Mouse (Mus musculus): ENCODE measurements around the gene Azi2. TPM values are rescaled to one million over a fixed set of nuclear protein-coding genes. Genes with fewer than 3 reads are reported as not detected.

The Azi2 gene
- polyA plus RNA-seq, 1 experiment, result 54.2 TPM

DNA sequence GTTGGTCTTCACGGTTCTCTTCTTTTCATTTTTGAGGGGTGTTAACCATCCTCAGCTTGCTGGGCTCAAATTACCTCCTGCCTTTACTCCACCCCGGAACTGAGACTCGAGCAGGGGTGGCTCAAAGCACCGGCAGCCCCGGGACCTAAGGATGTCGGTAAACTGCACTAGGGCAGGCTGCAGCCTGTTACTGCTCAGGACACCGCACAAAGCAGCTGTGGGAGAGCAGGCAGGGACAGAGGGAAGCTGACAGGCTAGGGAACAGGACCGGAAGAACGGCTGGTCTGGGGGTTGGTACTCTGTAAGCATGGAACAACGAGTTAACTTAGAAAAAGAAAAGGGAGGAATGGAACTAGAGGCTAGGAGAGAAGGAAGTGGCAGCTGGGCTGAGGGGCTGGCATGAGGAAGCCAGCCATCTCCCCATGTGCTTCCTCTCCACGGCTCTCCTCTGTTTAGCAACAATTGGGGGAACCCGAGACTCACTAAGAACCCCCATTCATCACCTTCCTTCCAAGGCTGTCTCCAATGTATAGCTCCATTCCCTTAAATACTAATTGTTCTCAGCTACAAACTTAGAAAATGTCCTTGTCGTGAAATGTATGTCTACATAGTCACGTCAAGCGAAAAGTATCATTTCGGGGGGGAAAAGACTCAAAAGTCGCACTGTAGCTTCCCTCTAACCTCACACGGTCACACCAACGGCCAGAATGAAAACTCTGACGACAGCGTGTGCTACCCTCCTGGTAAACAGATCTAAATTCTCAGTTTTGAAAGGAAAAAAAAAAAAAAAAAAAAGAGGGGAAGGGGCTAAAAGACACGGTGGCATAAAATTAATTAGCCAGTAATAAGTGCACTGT lies 42.5 kb downstream of the Azi2 start:
- DNase-seq (ENCODE audit: low spot score), result no peak

- DNase-seq (ENCODE audit: low spot score), result no peak
These were observed 43.5 kb downstream of the Azi2 start for GRCm38 (mm10) chr9:118083834-118084233.

DNA sequence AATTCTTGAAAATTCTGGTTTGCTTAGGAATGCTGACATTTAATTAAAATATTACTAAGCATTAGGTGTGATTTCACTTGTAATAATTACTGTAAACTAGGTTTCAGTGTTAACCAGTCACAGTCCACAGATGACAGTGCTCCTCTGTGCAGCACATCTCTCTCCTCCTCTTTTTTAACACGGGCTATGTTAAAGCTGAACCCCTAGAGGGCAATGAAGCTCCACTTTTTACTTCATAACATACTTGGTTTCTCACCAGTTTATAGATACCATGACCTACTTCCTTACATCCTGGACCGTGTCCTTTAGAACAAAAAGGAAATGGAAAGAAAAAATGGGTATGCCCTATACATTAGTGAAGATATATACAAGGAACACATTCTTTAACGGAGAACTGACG lies 59.1 kb downstream of the Azi2 start:
- DNase-seq (ENCODE audit: low spot score), result no peak

DNA sequence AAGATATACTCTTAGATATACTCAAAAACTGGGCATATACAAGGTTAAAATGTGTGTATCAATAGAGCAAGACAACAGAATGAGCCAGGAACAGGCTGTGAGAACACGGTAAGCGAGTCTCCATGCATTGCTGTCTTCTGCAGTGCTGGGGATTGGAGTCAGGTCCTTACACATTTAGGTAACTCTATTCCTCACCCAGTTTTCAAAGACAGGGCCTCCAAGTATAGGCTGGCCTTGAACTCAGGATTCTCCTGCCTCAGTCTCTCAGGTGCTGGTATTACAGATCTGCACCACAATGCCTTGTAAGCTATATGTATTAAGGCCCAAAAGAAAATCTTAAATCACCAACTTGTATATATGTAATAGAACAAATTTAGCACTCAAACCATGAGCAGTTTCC lies 60.2 kb downstream of the Azi2 start:
- no peak for DNase-seq (ENCODE audit: low spot score)

DNA sequence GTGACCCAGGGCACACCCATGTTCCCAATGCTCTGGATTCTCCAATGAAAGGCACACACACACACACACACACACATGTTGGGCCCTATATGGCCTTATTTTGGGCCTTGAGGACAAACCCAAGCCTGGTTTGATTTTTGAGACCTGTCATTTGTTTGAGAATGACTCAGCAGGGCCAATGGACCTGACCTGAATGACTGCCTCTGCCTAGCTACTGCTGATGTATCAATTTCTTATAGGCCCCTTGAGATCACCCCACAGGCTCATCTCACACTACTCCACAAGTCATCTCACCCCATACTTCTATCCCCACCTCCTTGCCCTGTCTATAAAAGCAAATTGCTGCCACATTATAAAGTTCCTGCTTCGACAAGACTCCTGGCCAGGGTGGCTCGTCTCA lies 61.5 kb downstream of the Azi2 start:
- no peak for DNase-seq (ENCODE audit: low spot score)

DNA sequence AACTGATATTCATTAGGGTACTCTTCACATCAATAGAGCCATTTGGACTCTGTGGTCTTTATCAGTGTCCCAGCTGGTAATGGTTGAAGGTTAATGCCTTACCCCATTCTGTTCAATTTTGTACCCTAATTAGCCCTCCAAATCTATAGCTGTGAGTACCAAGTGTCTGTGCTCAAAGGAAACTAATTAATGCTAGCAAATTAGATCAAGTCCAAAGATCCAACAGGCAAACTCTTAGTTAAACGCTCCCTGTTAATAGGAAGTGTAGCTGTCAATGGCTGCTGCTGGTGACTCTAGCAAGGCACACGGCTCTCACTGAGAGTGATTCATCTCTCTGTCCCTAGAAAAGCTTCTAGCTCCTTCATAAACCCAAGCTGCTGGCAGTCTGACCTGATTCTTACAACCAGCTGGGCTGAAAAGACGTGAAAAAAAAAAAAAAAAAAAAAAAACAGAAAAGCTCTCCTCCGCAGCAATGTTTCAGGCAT lies 68.3 kb downstream of the Azi2 start:
- no peak for DNase-seq (ENCODE audit: low spot score)

DNA sequence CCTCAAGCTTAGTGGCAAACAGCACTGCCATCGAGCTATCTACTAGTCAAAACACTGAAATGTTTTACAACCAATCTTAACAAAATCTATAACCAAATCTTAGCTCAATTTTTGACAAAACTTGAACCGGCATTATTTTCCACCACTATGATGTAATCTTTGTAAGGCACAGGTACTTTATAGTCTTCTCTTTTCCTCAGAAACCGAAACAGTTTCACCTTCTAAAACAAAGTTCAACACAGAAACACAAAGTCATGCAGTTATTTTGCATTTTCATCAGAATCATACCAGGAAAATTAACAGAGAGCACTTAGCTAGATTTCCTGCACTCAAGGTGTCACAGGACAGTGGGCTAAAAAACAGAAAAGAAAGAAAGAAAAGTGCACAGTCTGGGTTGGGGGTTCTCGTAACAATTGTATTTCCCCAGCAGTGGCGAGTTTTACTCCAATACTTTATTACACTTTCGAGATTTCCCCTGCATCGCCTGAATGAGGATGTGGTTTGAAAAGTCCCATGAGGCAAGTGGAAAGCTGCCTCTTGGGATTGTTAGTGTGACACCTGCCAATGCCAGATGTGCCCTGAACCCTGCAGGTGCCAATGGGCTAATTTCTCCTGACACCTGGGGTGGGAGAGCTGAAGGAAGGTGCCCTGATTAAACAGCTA lies 69.5 kb downstream of the Azi2 start:
- DNase-seq (ENCODE audit: low spot score), result no peak

DNA sequence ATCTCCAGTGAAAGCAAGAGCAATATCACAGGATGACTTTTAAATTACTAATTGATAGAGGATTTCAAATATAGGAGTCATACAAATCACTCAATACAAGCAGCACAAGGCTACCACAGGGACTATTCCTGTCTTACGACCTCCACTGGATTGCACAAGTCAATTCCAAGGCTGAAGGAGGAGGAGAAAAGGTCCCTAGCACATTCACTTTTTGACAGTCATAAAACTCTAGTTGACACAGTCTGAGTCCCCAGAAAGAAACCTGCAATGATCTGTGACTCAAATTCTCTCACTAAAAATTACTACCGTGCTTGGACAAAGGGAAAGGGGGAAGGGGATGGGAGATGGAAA lies 70.0 kb downstream of the Azi2 start:
- DNase-seq (ENCODE audit: low spot score), result no peak

Other genes starting within 250 kb of the Azi2 start
- 22.0 and 24.6 TPM in 2 replicates for gene Cmc1, start 109.7 kb downstream of the Azi2 start, polyA plus RNA-seq (2012; rRNA removed)

All from urinary bladder, adult 2 months (tissue).